Mouse (Mus musculus) brain, adult 2 months (tissue): Measurements from ENCODE around the gene Cep112.

Experiments used
- DNase-seq: peaks from one replicate; pipeline ENCODE4 v3.0.0; 2011; ENCODE audit warnings: low read depth, low spot score

Gene Cep112

DNA sequence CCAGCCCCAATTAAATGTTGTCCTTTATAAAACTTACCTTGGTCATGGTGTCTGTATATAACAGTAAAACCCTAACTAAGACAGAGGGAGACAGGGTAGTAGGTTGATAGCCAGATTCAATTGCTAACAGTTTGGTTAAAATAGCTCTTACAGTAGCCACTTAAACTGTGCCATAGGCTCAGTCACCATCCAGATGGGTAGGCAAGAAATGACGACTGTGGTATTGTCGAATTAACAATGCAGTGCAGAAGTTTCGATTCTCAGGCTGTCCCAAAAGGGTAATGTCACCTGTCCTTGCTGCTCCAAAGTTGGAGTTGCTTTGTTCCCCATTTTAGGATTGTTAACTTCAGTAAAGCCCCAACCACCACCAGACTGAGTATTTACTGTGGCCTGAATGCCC lies 446.8 kb downstream of the Cep112 start:
- no peak for DNase-seq

DNA sequence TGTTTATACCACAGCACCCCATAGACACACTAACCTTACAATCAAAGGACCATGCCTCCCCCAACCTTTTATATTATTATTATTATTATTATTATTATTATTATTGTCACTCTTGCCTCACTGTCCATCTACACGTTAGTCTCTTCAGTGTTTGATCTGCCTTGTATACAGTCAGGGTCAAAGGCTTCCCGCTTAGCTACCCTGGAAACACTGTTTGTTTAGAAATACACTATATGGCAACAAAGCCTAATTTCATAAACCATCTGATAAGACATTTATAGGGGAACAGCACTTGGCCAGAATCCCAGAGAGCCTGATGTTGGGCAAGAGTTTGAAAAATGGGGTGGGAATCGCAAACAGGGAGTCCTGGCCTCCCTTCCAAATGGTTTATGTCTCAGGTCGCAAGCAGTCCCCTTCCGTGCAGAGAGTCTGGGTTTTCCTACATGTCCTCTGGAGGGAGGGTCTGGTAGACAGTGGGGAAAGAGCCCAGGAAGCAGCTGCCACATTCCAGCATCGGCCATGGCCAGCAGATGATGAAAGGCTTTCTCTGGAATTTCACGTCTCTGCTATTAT lies 451.7 kb downstream of the Cep112 start:
- DNase-seq: no peak

DNA sequence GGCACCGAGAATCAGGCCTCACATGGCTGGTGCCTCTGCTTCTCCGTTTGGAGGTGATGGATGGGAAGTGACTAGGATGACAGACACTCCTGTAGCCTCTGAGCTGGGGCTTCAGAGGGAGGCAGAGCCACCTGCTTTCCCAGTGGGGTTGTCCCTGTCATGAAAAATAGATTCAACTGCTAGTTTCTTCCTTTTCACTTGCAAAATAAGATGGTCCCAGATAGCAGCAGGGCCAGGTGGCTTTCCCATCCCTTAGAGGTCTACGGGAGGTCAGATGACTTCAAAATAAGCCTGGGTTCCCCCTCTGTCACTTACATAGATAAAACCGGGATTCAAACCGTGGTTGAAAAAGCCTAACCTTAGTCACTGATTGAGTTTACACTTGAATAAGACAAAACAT lies 452.5 kb downstream of the Cep112 start:
- DNase-seq: no peak

DNA sequence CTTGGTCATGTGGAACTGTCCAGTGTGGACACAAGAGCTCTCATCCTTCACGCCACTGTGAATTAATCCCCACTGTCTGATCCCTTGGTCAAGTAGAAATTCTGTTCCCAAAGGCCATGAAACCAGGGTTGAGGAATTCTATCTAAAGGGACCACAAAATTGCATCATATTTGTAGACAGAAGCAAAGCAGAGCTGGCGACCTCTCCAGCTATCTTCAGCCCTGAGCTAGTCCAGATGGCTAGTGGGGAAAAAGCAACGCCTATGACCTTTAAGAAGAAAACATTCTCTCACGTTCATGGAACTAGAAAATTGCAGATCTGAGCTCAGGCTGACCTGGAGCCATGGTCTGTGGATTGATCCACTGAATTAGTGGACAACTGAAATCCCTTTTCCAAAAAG lies 455.6 kb downstream of the Cep112 start:
- no peak for DNase-seq

DNA sequence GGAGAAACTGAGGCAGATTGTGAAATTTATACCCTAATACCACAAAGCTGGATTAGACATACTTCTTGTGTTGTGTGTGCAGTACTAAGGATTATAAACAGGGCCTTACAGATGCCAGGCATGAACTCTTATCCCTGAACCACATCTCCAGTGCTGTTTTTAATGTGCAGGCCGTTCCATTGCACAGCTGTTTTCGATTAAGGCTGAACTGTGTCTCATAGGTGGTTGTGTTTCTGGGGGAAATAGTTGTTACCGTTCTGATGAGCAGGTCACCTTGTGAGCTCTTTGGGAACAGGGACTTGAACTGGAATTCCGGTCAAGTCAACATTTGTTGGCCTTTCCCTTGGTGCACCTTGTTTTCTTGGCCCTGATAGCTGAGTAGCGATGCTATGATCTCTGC lies 456.7 kb downstream of the Cep112 start:
- no peak for DNase-seq

DNA sequence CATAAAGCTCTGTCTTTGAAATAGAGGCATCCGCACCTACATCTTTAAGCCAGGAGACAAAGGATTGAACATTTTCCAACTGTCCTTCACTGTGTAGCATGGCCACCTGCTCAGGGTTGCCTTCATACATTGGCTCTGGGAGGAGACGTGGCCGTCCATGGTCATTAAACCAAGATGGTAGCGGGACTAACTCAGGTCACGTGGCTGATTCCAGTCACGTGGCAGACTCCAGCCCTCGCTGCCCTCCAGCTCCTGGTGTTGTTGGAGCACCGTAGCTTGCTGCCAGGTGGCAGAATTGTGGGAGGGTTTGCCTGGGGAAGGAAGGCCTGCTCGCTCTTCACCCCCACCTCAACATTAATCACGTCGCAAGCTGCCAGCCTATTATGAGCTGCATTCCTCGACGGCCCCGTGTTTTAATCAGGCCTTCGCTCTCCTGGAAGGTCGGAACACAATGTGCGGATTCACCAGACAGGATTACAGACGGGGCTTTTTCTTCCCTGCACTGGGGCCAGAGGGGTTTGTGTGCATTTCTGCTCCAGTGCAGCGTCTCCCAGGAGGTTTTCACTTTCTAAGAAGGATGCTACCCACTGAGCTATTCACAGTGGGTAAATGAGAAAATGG lies 460.4 kb downstream of the Cep112 start:
- DNase-seq: no peak

DNA sequence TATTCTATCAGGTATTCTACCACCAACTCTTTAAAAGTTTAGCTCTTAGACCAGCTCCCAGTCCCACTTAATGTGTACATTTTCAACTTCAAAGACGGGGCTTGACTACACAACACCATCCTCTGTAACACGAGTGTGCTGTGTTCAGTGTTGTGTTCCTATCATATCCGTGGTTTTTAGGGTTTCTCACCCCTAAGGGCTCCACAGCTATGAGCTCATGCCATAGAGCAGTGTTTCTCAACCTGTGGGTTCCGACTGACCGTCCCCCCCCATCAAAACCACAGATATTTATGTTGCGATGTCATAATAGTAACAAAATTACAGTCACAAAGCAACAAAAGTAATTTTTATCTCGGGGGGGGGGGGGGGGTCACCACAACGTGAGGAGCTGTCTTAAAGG lies 461.1 kb downstream of the Cep112 start:
- no peak for DNase-seq

DNA sequence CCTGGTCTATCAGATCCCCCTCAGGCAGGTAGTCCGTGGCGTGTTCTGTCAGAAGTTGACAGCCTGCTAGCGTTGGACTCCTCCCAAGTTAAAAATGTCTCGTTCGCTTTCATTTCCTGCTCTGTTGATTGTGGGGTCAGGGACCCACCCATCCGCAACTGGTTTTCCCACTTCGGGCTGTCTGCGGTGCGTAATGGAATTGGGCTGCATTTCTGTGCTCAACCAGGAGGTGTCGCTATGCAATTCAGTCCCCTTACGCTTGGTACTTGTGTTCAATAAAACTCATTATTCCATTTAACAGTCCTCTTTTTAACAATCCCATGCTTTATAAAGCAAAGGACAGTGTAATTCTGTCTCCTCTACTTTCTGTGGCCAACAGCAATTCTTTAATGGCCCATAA lies 464.1 kb downstream of the Cep112 start:
- peak; percentile 35 for DNase-seq

DNA sequence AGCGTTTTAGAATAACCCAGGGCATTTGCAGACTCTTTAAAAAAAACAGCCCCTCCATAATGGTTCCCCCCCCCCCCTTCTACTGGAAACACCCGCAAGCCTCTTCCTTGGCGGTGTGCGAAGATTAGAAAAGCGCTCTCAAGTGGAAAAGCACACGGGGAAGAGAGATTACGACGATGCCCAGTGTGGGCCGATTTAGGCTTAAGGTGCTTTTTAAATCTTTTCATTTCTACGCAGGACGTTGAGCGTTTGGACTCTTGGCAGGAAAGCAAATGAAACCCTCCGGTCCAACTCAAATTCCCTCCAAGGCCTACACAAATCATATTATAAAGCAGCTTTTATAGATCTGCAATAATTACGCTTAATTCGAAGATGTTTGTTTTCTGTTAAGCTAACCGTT lies 465.6 kb downstream of the Cep112 start:
- no peak for DNase-seq

DNA sequence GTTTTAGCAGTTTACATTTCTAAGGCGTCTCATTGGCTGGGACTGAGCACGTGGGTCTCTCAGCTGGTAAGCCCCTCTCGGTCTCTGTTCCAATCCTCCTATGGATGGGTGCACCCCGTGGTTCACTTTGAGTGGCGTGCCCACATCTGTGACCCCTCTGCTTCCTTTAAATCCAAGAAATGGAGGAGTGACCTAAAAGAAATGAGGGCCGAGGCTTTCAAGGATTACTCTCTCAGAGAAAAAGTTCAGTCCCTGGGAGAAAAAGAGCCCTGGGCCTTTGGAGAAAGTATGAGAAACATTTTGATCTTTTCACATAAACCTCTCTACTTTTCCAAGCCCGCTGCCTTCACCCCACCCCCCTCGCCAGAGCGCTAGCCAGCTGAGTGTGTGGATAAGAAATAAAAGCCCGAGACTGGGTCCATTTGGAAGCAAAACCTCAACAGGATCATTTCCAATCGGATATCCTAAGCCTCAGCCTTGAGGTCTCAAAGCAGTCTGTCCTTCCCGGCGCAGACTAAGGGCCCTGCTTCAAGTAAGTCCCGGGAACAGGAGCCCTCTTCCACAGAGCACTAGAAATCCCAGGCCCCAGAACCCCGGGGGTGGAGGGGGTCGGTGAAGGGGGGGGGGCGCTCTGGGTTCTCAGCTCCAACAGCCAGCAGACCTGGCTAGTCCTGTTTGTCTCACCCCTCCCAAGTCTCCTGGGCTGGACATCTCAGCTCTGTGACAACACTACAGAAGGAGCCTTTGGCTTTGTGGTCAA lies 466.3 kb downstream of the Cep112 start:
- peak; percentile 47 for DNase-seq

DNA sequence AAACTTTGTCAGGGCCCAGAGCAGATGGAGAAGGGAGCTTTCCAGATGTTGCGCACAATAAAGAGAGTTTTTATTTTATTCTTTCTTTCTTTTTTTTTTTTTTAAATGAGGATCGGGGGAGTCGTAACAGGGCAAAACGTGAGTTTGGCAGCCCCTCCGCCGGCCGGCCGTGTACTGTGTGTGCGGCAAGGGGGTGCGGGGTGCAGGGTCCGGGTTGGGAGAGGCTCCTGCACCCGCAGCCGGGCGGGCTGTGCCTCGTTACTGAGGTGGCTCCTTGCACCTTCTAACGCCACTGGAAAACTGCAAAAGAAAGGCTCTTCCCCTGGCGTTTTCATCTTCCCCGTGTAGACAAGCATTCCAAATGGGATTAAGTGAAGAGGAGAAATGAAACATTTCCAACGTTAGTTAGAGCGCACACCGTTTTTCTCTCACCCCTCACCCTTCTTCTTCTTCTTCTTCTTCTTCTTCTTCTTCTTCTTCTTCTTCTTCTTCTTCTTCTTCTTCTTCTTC lies 466.9 kb downstream of the Cep112 start:
- no peak for DNase-seq

DNA sequence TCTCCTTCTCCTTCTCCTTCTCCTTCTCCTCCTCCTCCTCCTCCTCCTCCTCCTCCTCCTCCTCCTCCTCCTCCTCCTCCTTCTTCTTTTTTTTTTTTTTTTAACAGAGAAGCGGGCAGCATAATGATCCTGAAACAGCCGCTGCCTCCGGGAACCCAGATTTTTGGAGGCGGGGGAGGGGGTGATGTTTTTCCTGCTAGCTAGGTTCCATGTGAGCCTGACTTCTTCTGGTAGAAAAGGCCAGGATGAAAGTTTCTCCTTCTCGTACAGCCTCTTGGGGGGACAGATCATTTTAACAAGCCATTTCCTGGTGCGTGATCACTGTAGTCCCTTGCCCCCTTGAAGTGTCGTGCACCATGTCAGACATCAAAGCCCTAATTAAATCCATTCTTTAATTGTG lies 467.4 kb downstream of the Cep112 start:
- DNase-seq: no peak

DNA sequence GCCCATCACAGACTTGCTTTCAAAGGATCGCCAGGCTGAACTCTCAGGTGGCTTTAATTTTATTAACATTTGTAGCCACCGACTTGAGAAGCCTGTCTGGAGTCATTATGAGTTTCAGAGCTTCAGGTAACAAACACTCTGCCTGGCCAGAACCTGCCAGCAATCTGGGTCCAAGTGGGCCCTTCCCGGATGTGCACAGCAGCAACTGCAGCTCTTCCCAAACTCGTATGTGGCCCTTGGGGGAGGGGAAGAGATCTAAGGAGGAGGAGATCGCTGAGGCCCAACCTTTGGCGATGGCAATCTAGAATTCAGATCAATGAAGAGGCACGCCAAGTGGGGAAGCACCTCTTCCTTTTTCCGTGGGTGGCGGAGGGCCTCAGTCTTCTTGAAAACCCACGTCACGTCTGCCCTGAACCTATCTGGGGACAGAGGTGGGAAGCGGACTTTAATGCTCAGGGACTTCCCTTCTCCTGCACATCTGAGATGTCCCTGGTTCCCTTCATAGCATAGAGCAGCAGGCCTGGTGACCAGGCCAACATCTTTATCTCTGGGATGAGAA lies 468.3 kb downstream of the Cep112 start:
- DNase-seq: no peak

DNA sequence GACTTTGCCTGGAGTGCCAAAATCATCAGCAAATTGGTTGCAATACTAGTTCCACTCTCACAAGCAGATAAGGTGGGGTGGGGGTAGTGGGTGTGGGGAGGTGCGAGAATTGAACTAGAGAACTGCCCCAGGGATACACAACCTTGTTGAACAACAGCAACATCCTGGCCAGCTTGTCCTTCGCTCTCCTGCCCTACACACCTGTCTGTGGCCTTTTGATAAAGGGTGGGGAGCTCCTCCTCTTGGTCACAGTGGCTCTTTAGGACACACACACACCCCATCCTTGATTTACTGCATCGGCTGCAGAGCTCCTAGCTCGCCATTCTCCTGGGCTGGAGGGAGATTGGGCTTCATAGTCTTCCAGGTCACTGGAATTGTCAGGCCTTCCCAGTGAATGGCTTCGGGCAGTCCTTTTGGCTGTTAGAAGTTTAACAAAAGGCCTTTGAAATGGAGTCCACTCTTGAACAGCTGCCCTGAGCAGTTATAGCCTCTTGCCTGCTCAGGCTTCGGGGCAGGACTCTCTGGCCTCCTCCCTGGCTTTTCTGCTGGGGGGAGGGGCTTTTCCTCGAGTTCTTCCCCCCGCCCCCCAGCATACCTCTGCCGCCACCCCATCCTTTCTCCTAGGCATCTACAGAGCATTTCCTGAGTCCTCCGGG lies 469.0 kb downstream of the Cep112 start:
- DNase-seq: no peak

DNA sequence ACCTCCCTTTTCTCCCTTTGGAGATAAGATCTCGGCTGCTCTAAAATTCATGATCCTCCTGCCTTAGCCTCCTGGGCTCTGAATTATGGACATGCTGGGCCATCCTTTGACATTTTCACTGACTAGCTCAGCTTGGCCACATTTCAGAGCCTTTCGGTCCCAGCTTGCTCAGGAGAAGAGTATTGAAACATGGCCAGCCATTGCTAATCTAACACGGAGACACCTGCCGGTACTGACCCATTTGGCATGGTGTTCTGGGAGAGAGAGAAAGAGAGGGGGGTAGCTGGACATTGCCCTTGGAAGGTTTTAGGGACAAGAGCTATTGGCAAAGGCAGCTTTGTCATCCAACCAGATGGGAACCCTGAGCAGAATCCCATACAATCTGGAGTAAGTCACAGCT lies 472.0 kb downstream of the Cep112 start:
- DNase-seq: peak; percentile 96

DNA sequence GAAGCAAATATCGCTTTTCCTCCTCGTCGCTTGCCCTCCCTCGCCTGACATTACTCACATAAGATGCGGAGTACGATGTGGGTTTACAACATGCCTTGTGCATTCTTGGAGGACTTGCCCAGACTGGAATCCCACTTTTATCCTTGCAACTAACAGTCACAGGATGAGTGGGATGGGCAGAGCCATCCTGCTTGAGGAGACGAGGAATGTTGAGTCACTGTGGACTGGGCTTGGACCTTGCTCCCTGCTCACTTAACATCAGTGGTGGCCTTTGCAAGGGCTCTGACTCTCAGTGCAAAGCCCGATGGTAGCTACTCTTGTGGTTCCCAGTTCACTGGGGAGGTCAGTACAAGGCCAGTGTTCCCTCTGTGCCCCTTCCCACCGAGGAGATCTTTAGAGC lies 473.1 kb downstream of the Cep112 start:
- peak; percentile 49 for DNase-seq

DNA sequence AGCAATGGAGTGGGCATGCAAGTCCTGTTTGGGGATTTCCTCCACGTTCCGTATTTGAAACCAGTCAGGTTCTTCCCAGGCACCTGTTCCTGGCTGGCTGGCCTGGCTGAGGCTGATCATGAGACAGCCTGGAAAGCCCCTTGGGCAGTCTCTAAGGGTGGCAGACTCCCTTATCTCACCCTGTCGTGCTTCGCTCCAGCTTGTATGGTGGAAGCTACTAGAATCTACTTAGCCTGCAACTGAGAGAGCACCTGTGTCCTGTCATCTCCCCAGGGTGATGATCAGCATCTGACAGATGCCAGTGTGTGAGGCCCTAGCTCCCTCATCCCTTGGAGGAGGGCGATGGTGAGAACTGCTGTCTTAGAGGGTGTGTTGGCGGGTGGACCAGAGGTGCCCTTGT lies 473.5 kb downstream of the Cep112 start:
- DNase-seq: no peak

DNA sequence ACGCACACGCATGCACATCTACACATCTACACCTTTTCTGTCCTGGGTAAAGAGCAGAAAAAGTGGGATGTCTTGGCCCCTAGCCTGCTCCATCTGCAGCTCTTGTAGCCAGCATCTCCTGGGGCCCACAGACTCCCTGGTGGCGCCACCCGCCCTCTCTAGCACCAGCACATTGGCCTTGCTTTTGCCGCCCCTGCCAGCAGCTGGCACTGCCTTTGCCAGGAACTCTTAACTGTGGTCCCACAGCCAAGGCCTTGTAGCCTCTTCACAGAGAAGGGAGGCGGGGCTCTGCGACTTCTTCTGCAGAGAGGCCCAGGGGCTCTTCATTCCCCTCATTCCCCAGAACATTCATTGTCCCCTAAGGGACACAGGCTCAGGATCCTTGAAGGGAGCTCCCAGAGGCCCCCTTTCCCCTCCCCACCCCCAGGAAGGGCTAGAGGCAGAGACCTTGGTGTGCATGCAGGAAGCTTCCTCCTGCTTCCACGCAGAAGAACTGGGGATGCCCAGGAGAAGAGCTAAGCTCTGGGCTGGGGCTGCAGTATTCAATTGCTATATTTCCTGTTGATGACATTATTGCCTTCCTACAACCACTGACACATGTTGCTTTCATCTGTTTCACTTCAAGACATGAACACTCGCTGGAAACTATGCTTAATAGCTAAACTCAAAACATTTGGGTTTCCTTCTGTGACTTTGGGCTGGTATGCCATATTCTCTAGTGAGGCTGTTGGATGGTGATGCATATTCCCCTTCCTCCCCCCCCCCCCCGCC lies 475.9 kb downstream of the Cep112 start:
- DNase-seq: peak; percentile 51

DNA sequence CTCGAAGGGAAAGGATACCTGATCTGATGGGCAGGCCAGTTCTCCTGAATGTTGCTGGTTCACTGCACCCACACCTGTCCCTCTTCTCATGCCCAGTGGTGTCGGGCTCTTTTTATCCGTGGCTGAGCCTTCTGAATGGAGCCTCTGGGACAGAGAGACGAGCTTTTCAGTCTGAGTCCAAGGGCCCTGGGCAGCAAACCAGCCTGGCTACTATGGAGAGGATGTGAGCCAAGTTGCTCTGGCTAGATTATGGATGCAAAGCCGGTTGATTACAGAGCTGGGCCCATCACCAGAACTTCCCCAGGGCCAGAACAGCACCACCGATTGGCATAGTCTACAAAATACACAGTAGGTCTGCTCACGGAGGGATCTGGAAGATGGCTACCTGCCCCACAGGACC lies 476.7 kb downstream of the Cep112 start:
- DNase-seq: peak; percentile 61

DNA sequence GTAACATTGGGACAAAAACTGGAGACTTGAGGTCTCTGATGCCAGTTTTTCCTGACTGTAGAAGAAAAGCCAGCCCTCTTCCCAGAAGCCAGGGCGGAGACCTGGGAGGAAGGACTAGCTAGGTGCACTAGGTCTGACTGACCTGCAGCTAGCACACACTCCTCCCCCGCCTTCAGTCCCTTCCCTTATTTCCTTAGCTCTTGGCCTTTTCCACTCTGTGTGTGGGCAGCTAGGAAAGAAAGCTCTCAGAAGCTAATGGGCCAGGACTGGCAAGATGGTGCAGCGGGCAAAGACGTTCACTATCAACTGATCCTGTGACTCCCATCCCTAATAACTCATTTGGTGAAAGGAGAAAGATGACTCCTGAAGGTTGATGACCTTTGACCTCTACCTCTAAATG lies 477.3 kb downstream of the Cep112 start:
- no peak for DNase-seq

DNA sequence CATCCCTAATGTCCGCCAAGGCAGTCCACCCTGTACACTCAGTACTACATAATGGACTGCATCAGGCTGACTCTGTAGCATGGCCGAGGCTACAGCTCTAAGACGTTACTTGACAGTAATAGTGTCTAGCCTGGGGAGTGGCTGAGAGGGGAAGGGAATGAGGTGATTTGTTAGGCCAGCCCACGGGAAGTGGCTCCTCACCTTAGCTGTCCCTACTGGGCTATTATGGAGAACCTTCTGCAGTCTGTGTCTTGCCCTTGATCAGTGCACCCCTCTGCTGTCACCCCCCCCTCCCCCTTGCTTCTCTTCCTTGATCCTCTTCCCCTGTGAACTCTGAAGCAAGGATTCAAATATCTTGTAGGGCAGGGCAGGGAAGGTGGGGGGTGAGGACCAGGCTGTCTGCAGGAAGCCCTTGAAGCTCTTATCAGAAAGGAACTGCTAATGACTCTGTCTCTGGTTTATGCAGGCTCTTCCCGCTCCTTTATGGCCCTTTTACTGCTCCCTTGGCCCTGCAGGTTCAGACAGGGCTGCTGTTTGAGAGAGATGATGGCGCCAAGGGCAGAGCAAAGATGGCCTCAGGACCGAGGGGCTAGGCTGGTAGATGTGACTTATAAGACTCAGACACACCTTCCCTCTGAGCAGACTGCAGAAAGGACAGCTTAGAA lies 481.7 kb downstream of the Cep112 start:
- DNase-seq: no peak
